Mouse (Mus musculus) brain, embryonic 14.5 days (tissue): ENCODE measurements around the gene Rfx2. TPM values are rescaled to one million over a fixed set of nuclear protein-coding genes. Genes with fewer than 3 reads are reported as not detected.

Source experiments
- DNase-seq: peaks from one replicate; pipeline ENCODE4 v3.0.0-alpha.2; 2011; ENCODE audit warnings: low read depth
- CTCF ChIP-seq: fragments of 200-500 bp; IDR thresholded peaks from 2 replicates; pipeline ENCODE4 v1.5.1; 2012; ENCODE audit warnings: inconsistent platforms, mild to moderate bottlenecking, moderate library complexity, borderline replicate concordance; ENCODE audit not compliant: insufficient read depth, insufficient read length; ENCODE audit errors: extremely low read depth
- POLR2A ChIP-seq: fragments of 200-500 bp; IDR thresholded peaks from 2 replicates; pipeline ENCODE4 v1.6.1; 2012; ENCODE audit warnings: mild to moderate bottlenecking, inconsistent platforms, borderline replicate concordance; ENCODE audit not compliant: poor library complexity, insufficient read depth, insufficient read length, severe bottlenecking; ENCODE audit errors: extremely low read depth
- polyA plus RNA-seq: library from polyadenylated mRNA; depleted of rRNA; stranded (reverse); fragments of >200 nt; gene quantifications from 2 replicates; pipeline ENCODE4 v1.2.3, GENCODE M21; 2012

The Rfx2 gene
- polyA plus RNA-seq, 1 experiment = 11.1 TPM

GRCm38 (mm10) chr17:56802065-56802464 lies 28.7 kb downstream of the Rfx2 start:
- no peak for DNase-seq
- no peak for TF ChIP-seq CTCF
- TF ChIP-seq POLR2A = no peak

GRCm38 (mm10) chr17:56799276-56799675 lies 31.5 kb downstream of the Rfx2 start:
- no peak for DNase-seq
- no peak for TF ChIP-seq POLR2A
- no peak for TF ChIP-seq CTCF

- TF ChIP-seq CTCF (no peak), POLR2A (no peak)
- no peak for DNase-seq
These were observed 37.0 kb downstream of the Rfx2 start for GRCm38 (mm10) chr17:56793614-56794319.

- DNase-seq = no peak
- no peak for TF ChIP-seq POLR2A
- no peak for TF ChIP-seq CTCF
These were observed 38.2 kb downstream of the Rfx2 start for GRCm38 (mm10) chr17:56792588-56792987.

- TF ChIP-seq CTCF (no peak), POLR2A (no peak)
- DNase-seq = no peak
These were observed 41.5 kb downstream of the Rfx2 start for GRCm38 (mm10) chr17:56789286-56789685.

GRCm38 (mm10) chr17:56788886-56789285 lies 41.9 kb downstream of the Rfx2 start:
- no peak for DNase-seq
- no peak for TF ChIP-seq CTCF
- TF ChIP-seq POLR2A = no peak

GRCm38 (mm10) chr17:56780291-56780978 lies 50.4 kb downstream of the Rfx2 start:
- DNase-seq = no peak
- TF ChIP-seq CTCF (no peak), POLR2A (no peak)

- TF ChIP-seq POLR2A (no peak), CTCF (no peak)
- no peak for DNase-seq
These were observed 51.9 kb downstream of the Rfx2 start for GRCm38 (mm10) chr17:56778779-56779362.

GRCm38 (mm10) chr17:56777568-56777967 lies 53.2 kb downstream of the Rfx2 start:
- no peak for DNase-seq
- TF ChIP-seq CTCF (peak; percentile 19; the same call in 1 of the 2 replicates), POLR2A (no peak)

- no peak for DNase-seq
- TF ChIP-seq CTCF = no peak
- TF ChIP-seq POLR2A = no peak
These were observed 60.9 kb downstream of the Rfx2 start, which contains the start of gene Prr22 for GRCm38 (mm10) chr17:56769950-56770349. Prr22 (plus strand) TSS chr17:56770250.

- DNase-seq = no peak
- TF ChIP-seq CTCF (no peak), POLR2A (no peak)
These were observed 61.9 kb downstream of the Rfx2 start for GRCm38 (mm10) chr17:56768941-56769340.

GRCm38 (mm10) chr17:56767531-56768135 lies 63.2 kb downstream of the Rfx2 start:
- no peak for TF ChIP-seq POLR2A
- TF ChIP-seq CTCF = no peak
- no peak for DNase-seq

GRCm38 (mm10) chr17:56766631-56767405 lies 64.0 kb downstream of the Rfx2 start:
- no peak for TF ChIP-seq POLR2A
- no peak for TF ChIP-seq CTCF

GRCm38 (mm10) chr17:56765431-56765830 lies 65.4 kb downstream of the Rfx2 start:
- TF ChIP-seq POLR2A = no peak
- TF ChIP-seq CTCF = no peak
- no peak for DNase-seq

More at GRCm38 (mm10) chr17:56766631-56767405, 64.0 kb downstream of the Rfx2 start:
- no peak for DNase-seq
